Mouse (Mus musculus) CH12.LX (cell line): ENCODE data around the gene Tgfa.

Source experiments
- CTCF ChIP-seq, 2 experiments: IDR thresholded peaks in 1 of 2; conservative IDR thresholded peaks in 1 of 2; 2 replicates each; pipeline ENCODE4 v1.5.1; 2011 to 2012; ENCODE audit warnings: low read depth in 2 of 2, low read length in 2 of 2, improper control_type of control experiment in 1 of 2, inconsistent platforms in 1 of 2, mild to moderate bottlenecking in 1 of 2, moderate library complexity in 1 of 2
- NRF1 ChIP-seq: IDR thresholded peaks from 2 replicates; pipeline ENCODE4 v1.6.1; 2014; ENCODE audit warnings: low read depth, mild to moderate bottlenecking, inconsistent platforms, low read length, improper control_type of control experiment, moderate library complexity
- POLR2A ChIP-seq: IDR thresholded peaks from 2 replicates; pipeline ENCODE4 v1.6.1; 2011; ENCODE audit warnings: low read depth, mild to moderate bottlenecking, improper control_type of control experiment, low read length
- ZC3H11A ChIP-seq: IDR thresholded peaks from 2 replicates; pipeline ENCODE4 v1.6.1; 2012; ENCODE audit warnings: low read depth, mild to moderate bottlenecking, inconsistent platforms, low read length, improper control_type of control experiment
- ZKSCAN1 ChIP-seq: IDR thresholded peaks from 2 replicates; pipeline ENCODE4 v1.6.1; 2012; ENCODE audit warnings: low read depth, inconsistent platforms, low read length, improper control_type of control experiment, borderline replicate concordance

DNA sequence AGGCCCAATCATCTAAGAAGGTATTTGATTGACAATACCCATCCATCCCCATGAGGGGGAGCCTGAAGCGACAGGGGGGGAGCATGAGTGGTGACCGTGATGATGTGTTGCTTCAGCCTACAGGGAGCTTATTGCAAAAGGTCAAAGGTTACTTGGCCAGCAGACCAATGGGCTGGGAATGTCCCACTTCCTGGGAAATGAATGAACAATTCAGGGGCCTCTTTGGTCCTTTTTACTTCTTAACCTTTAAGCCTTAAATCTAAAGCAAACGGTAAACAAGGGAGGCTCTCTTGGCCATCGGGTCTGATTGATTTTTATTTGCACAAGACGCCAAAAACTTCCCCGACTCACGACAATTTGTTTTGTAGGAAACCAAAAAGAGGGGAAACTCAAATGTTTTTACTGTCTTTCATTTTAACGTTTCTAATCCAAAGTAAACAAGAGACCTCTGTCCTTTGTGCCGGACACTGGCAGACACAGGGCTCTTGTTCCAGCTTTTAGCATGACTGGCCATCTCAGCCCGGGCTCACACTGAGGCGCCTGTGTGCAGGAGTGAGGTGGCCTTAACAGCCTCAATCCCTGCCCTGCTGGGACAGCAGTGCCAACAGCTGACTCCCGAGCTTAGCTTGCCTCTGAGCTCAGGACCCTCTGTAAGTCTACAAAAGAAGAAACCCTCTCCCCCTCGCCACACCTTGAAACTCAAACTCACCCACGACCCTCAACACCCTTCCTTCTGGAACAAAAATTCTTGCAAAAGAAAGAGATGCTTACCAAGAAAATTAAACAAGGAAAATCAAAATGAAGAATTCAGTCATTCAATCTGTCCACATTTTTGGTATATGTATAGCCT is 8.7 kb upstream of the Tgfa start:
- no peak; a peak in 1 of 4 replicates for TF ChIP-seq CTCF (conservative IDR thresholded peaks at IDR 0.05 in 1 of 2, IDR thresholded peaks at IDR 0.05 in 1 of 2; ENCODE audit: low read depth in 2 of 2, low read length in 2 of 2)
- no peak for TF ChIP-seq ZKSCAN1
- no peak for TF ChIP-seq POLR2A
- no peak for TF ChIP-seq NRF1
- no peak for TF ChIP-seq ZC3H11A
